Mouse (Mus musculus) urinary bladder, postnatal 4 days (tissue): Measurements from ENCODE around the gene Kdm2a.

ENCODE experiments used
- DNase-seq, 2 experiments: peaks; one replicate each; pipeline ENCODE4 v3.0.0; 2021 to 2022; ENCODE audit warnings: low spot score in 2 of 2

The Kdm2a gene

GRCm38 (mm10) chr19:4299574-4300270 is 98.4 kb downstream of the Kdm2a start:
- DNase-seq: no peak

- no peak for DNase-seq
Observed at GRCm38 (mm10) chr19:4299126-4299525, 99.0 kb downstream of the Kdm2a start.

- DNase-seq: no peak
Observed at GRCm38 (mm10) chr19:4298322-4299121, 99.6 kb downstream of the Kdm2a start.

GRCm38 (mm10) chr19:4297851-4298250 is 100.2 kb downstream of the Kdm2a start:
- DNase-seq: no peak

- no peak for DNase-seq
Observed at GRCm38 (mm10) chr19:4296611-4297010, 101.5 kb downstream of the Kdm2a start.

- no peak for DNase-seq
Observed at GRCm38 (mm10) chr19:4295391-4295790, 102.7 kb downstream of the Kdm2a start.

GRCm38 (mm10) chr19:4294381-4295097 is 103.5 kb downstream of the Kdm2a start:
- DNase-seq: no peak

- DNase-seq: no peak
Observed at GRCm38 (mm10) chr19:4291161-4291560, 106.9 kb downstream of the Kdm2a start.

GRCm38 (mm10) chr19:4290749-4291148 is 107.3 kb downstream of the Kdm2a start:
- no peak for DNase-seq

- DNase-seq: no peak
Observed at GRCm38 (mm10) chr19:4283653-4284052, 114.4 kb downstream of the Kdm2a start.

- DNase-seq: peak; percentile 85 to 88
Observed at GRCm38 (mm10) chr19:4282898-4283553, 115.1 kb downstream of the Kdm2a start, which contains the start of gene Ankrd13d. Gene Ankrd13d, minus strand, starts transcription at chr19:4283137.

- no peak for DNase-seq
Observed at GRCm38 (mm10) chr19:4280425-4280824, 117.7 kb downstream of the Kdm2a start.

- no peak for DNase-seq
Observed at GRCm38 (mm10) chr19:4279487-4279886, 118.6 kb downstream of the Kdm2a start.

- DNase-seq: no peak
Observed at GRCm38 (mm10) chr19:4270972-4271371, 127.1 kb downstream of the Kdm2a start.

GRCm38 (mm10) chr19:4270187-4270586 is 127.9 kb downstream of the Kdm2a start:
- DNase-seq: no peak

GRCm38 (mm10) chr19:4268566-4269361 is 129.3 kb downstream of the Kdm2a start, which contains the start of gene Ssh3:
Gene Ssh3, minus strand, starts transcription at chr19:4269180.
- peak in 1 of 2 experiments; percentile 73 for DNase-seq

- no peak for DNase-seq
Observed at GRCm38 (mm10) chr19:4265956-4266355, 132.1 kb downstream of the Kdm2a start.
